ENCODE assay signal across 9 mouse cellular contexts in the genomic region with DNA sequence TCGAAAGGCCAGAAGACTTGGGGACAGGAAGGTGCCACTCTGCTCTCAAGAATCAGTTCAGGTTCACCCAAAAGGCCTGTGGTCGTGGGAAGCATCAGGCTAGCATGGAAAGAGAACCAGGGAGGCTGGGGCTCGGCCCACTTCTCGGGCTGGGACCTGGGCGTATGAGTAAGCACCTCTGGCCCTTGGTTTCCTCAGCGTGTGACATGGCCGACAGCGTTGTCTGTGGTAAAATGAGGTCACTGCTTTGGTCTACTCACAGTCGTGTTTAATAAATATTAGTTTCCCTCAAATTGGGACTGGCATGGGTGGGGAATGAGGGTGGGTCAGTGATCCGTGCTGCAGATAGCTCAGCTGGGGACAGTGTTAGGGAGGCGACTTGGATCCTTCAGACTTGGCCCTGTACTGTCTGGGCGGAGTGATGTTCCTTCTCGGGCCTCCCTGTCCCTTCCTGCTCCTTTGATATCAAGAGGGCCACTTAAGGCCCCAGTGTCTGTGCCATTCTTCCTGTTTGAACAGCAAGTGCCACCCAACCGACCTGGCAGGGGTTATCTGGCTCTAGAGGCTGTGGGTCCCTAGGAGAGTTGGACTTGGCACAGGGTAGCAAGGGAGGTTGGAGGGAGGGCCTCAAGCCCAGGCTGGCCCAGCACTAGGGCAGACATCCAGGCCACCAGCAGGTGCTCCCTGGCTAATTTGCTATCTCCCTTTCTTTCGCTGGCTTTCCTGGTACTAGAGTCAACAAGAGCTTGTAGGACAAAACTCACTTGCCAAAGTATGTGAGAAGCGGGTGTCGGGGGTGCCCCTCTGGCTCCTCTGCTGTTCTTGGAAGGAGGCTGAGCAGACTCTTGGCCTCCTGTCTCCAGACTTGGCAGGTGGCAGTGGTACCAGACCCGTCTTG. TPM values are rescaled to one million over a fixed set of nuclear protein-coding genes. Genes with fewer than 3 reads are reported as not detected.
A peak's percentile ranks its signal among the peaks of the same experiment; 100 is the strongest.
DNase-seq lines count a peak whose midpoint lies in the region; ATAC-seq and TF ChIP-seq lines count a peak whose summit lies in the region.
"Had no signal": no experiment of that assay in that cellular context is flagged by ENCODE, and none has a peak within 500 bp of the region (broad histone marks: within the 10 kb centered on the region; RNA-seq: fewer than 3 reads in every experiment).

No protein-coding gene starts in this region.

- no peaks in the 10 kb centered on the region for H3K4me1 ChIP-seq in kidney, adult 2 months (ENCODE audit: control insufficient read depth, insufficient read depth, low read length)
- peaks cover 45% of the 10 kb centered on the region for H3K4me1 ChIP-seq in hindbrain, embryonic 13.5 days (replicated peaks)

- no peak for ATAC-seq in hindbrain, embryonic 13.5 days (ENCODE audit: low FRiP score)

- H3K9me3 ChIP-seq in hindbrain, embryonic 13.5 days = no peaks in the 10 kb centered on the region

- no peak for TF ChIP-seq POLR2A in kidney, adult 2 months (IDR thresholded peaks at IDR 0.05; ENCODE audit: low read depth, low read length)

- H3K9ac ChIP-seq in hindbrain, embryonic 13.5 days = no peak overlapping the region

- no peak overlapping the region for H3K4me3 ChIP-seq in kidney, adult 2 months (ENCODE audit: insufficient read depth, low read depth, low read length)
- H3K4me3 ChIP-seq in hindbrain, embryonic 13.5 days = no peak overlapping the region

- 78% methylated on average over 18 of the region's 18 CpGs for WGBS in kidney, adult 2 months
- 82% methylated on average over 18 of the region's 18 CpGs for WGBS in hindbrain, embryonic 13.5 days

- no peaks in the 10 kb centered on the region for H3K36me3 ChIP-seq in kidney, adult 2 months (ENCODE audit: control insufficient read depth, insufficient read depth, low read length)
- H3K36me3 ChIP-seq in hindbrain, embryonic 13.5 days = no peaks in the 10 kb centered on the region

- H3K27ac ChIP-seq in kidney, adult 2 months (ENCODE audit: insufficient read depth, low read depth, low read length) = 0 out of 2 replicates have a peak overlapping the region, but pooled peaks have one; percentile 16
- H3K27ac ChIP-seq in hindbrain, embryonic 13.5 days = no peak overlapping the region; the same call in 1 of the 2 replicates

- no peaks in the 10 kb centered on the region for H3K27me3 ChIP-seq in kidney, adult 2 months (replicated peaks; ENCODE audit: control insufficient read depth, insufficient read depth, low read length)
- H3K27me3 ChIP-seq in hindbrain, embryonic 13.5 days = no peaks in the 10 kb centered on the region

- TF ChIP-seq CTCF in kidney, adult 2 months (conservative IDR thresholded peaks at IDR 0.05; ENCODE audit: insufficient read depth, insufficient read length, low read depth, low read length) = no peak

- no peak overlapping the region for H3K4me2 ChIP-seq in hindbrain, embryonic 13.5 days

- DNase-seq in kidney, adult 2 months = no peak
- DNase-seq in kidney, adult 9 months = no peak
- DNase-seq in cerebellum, postnatal 25 days = peak; percentile 37 to 54
- DNase-seq in fibroblast of lung, adult 2 months (ENCODE audit: low read depth) = peak; percentile 66
- peak; percentile 59 for DNase-seq in lung, postnatal 14 days
- DNase-seq in left cerebral cortex, adult 8-10 months (ENCODE audit: low spot score in 2 of 2) = no peak
- DNase-seq: kidney, postnatal 14 days; thymus, adult 2 months had no signal

RNA-seq across cellular contexts. Expression of gene Ccr7, which starts 26.8 kb away (rescaled TPM):
- 1.1 and 11.2 TPM in 2 replicates for polyA plus RNA-seq in kidney, adult 2 months (2012; rRNA removed)
- under 1 TPM in 2 of 4 experiments, not detected in 2; 0.16 to 0.23 TPM for total RNA-seq in left cerebral cortex, adult 8-10 months (2022)
- not detected in 2 replicates for polyA plus RNA-seq in hindbrain, embryonic 13.5 days (2015; fragmentation: Nextera tagmentation; extraction: Ambion mirVana)

RNA-seq across cellular contexts. Expression of gene Tns4, which starts 38.9 kb away (rescaled TPM):
- polyA plus RNA-seq in kidney, adult 2 months (2012; rRNA removed) = 0.86 and 1.8 TPM in 2 replicates
- under 1 TPM; 0.22 to 0.72 (median 0.44) TPM for total RNA-seq in left cerebral cortex, adult 8-10 months (2022)
- 0.17 and 0.19 TPM in 2 replicates for polyA plus RNA-seq in hindbrain, embryonic 13.5 days (2015; fragmentation: Nextera tagmentation; extraction: Ambion mirVana)

Comparison
In these comparisons a context has a peak if more than half of its experiments do, and no peak if none do; other contexts are left out.
1. DNase-seq: peak in cerebellum, postnatal 25 days (2 of 2), fibroblast of lung, adult 2 months (single experiment) and lung, postnatal 14 days (single experiment); none in kidney, adult 2 months (single experiment), kidney, adult 9 months (single experiment) and left cerebral cortex, adult 8-10 months (0 of 2).